Mouse (Mus musculus) heart, embryonic 13.5 days (tissue): ENCODE measurements at regions not wholly inside any gene's neighbourhood (a gene's known extent, or its start where the extent isn't known, plus 50 kb on each side); places are given as distances from the start of the nearest gene placed in this dataset.

Source experiments
- ATAC-seq: fragments of 200-750 bp; cut with Nextera tagmentation; 2 replicates; pipeline ENCODE4 v1.8.0; 2017; ENCODE audit warnings: moderate TSS enrichment; ENCODE audit not compliant: insufficient number of reproducible peaks, low FRiP score, low TSS enrichment; ENCODE audit errors: extremely low read depth
- H3K27ac ChIP-seq: fragments of 300-500 bp; sonication (generic); replicated peaks from 2 replicates; pipeline ENCODE4 v1.5.1; 2015; ENCODE audit warnings: moderate library complexity, mild to moderate bottlenecking, inconsistent platforms
- H3K27me3 ChIP-seq: fragments of 300-500 bp; sonication (generic); replicated peaks from 2 replicates; pipeline ENCODE4 v1.6.1; 2015; ENCODE audit warnings: mild to moderate bottlenecking, inconsistent platforms
- H3K36me3 ChIP-seq: fragments of 300-500 bp; sonication (generic); 2 replicates; pipeline ENCODE4 v1.6.1; 2015; ENCODE audit warnings: mild to moderate bottlenecking, inconsistent platforms
- H3K4me1 ChIP-seq: fragments of 300-500 bp; sonication (generic); 2 replicates; pipeline ENCODE4 v1.6.1; 2015; ENCODE audit warnings: inconsistent platforms
- H3K4me2 ChIP-seq: fragments of 300-500 bp; sonication (generic); 2 replicates; pipeline ENCODE4 v1.6.1; 2015; ENCODE audit warnings: inconsistent platforms, mild to moderate bottlenecking, moderate library complexity
- H3K4me3 ChIP-seq: fragments of 300-500 bp; sonication (generic); 2 replicates; pipeline ENCODE4 v1.5.1; 2015; ENCODE audit warnings: moderate library complexity, mild to moderate bottlenecking, inconsistent platforms
- H3K9ac ChIP-seq: fragments of 300-500 bp; sonication (generic); 2 replicates; pipeline ENCODE4 v1.6.1; 2015; ENCODE audit warnings: inconsistent platforms, mild to moderate bottlenecking, moderate library complexity
- H3K9me3 ChIP-seq: fragments of 300-500 bp; sonication (generic); 2 replicates; pipeline ENCODE4 v1.6.1; 2016; ENCODE audit warnings: inconsistent platforms
- WGBS: fragments of 180-500 bp; shearing (Covaris S2); methylation state at CpG from one replicate; pipeline ENCODE4 v1.1.7; 2015; ENCODE audit warnings: mixed read lengths; 5-methylcytosine and 5-hydroxymethylcytosine counted together

GRCm38 (mm10) chr1:63365126-63365525 is 80.6 kb upstream of the Adam23 start:
- Histone ChIP-seq H3K27me3 (no peaks in the 10 kb centered on the region), H3K4me2 (no peak overlapping the region), H3K9me3 (no peaks in the 10 kb centered on the region), H3K27ac (no peak overlapping the region), H3K4me1 (no peaks in the 10 kb centered on the region), H3K36me3 (no peaks in the 10 kb centered on the region), H3K4me3 (no peak overlapping the region), H3K9ac (no peak overlapping the region)
- whole genome bisulfite sequencing: 86% methylated on average over 20 of the region's 20 CpGs
- ATAC-seq: no peak

GRCm38 (mm10) chr1:63367697-63368376 is 77.9 kb upstream of the Adam23 start:
- H3K9me3 ChIP-seq: no peaks in the 10 kb centered on the region
- no peak overlapping the region for H3K4me2 ChIP-seq
- no peaks in the 10 kb centered on the region for H3K27me3 ChIP-seq
- WGBS: 52% methylated on average over 5 of the region's 5 CpGs
- H3K36me3 ChIP-seq: no peaks in the 10 kb centered on the region
- H3K9ac ChIP-seq: no peak overlapping the region
- H3K27ac ChIP-seq: no peak overlapping the region
- no peaks in the 10 kb centered on the region for H3K4me1 ChIP-seq
- H3K4me3 ChIP-seq: no peak overlapping the region
- no peak for ATAC-seq

GRCm38 (mm10) chr1:63368921-63369320 is 76.8 kb upstream of the Adam23 start:
- Histone ChIP-seq H3K4me3 (no peak overlapping the region), H3K27ac (no peak overlapping the region), H3K9ac (no peak overlapping the region), H3K27me3 (no peaks in the 10 kb centered on the region), H3K4me1 (no peaks in the 10 kb centered on the region), H3K9me3 (no peaks in the 10 kb centered on the region), H3K4me2 (no peak overlapping the region), H3K36me3 (no peaks in the 10 kb centered on the region)
- no peak for ATAC-seq
- WGBS: 74% methylated on average over 3 of the region's 3 CpGs

GRCm38 (mm10) chr1:63369561-63369960 is 76.1 kb upstream of the Adam23 start:
- H3K9me3 ChIP-seq: no peaks in the 10 kb centered on the region
- H3K27me3 ChIP-seq: no peaks in the 10 kb centered on the region
- H3K36me3 ChIP-seq: no peaks in the 10 kb centered on the region
- H3K4me3 ChIP-seq: no peak overlapping the region
- no peak overlapping the region for H3K9ac ChIP-seq
- no peak overlapping the region for H3K27ac ChIP-seq
- H3K4me1 ChIP-seq: no peaks in the 10 kb centered on the region
- H3K4me2 ChIP-seq: no peak overlapping the region
- ATAC-seq: no peak

- Histone ChIP-seq H3K9ac (no peak overlapping the region), H3K9me3 (no peaks in the 10 kb centered on the region), H3K27ac (peak overlapping the region; percentile 65), H3K36me3 (no peaks in the 10 kb centered on the region), H3K4me3 (no peak overlapping the region), H3K4me2 (no peak overlapping the region), H3K4me1 (peaks cover 15% of the 10 kb centered on the region), H3K27me3 (no peaks in the 10 kb centered on the region)
- no peak for ATAC-seq
- WGBS: 17% methylated on average over 3 of the region's 3 CpGs
Measured at GRCm38 (mm10) chr1:63383110-63383509, 62.6 kb upstream of the Adam23 start.

GRCm38 (mm10) chr1:63385116-63385515 is 60.6 kb upstream of the Adam23 start:
- Histone ChIP-seq H3K4me3 (no peak overlapping the region), H3K36me3 (no peaks in the 10 kb centered on the region), H3K27ac (no peak overlapping the region), H3K9ac (no peak overlapping the region), H3K4me1 (peaks cover 15% of the 10 kb centered on the region), H3K9me3 (no peaks in the 10 kb centered on the region), H3K4me2 (no peak overlapping the region), H3K27me3 (no peaks in the 10 kb centered on the region)
- ATAC-seq: no peak
- 51% methylated on average over 2 of the region's 2 CpGs for WGBS

GRCm38 (mm10) chr1:63395427-63395826 is 50.3 kb upstream of the Adam23 start:
- H3K4me2 ChIP-seq: no peak overlapping the region
- no peak for ATAC-seq
- no peaks in the 10 kb centered on the region for H3K27me3 ChIP-seq
- no peak overlapping the region for H3K9ac ChIP-seq
- no peak overlapping the region for H3K4me3 ChIP-seq
- WGBS: 79% methylated on average over 3 of the region's 3 CpGs
- H3K36me3 ChIP-seq: no peaks in the 10 kb centered on the region
- H3K4me1 ChIP-seq: no peaks in the 10 kb centered on the region
- no peaks in the 10 kb centered on the region for H3K9me3 ChIP-seq
- H3K27ac ChIP-seq: no peak overlapping the region
